ENCODE assay signal across 12 mouse cellular contexts in the genomic region with DNA sequence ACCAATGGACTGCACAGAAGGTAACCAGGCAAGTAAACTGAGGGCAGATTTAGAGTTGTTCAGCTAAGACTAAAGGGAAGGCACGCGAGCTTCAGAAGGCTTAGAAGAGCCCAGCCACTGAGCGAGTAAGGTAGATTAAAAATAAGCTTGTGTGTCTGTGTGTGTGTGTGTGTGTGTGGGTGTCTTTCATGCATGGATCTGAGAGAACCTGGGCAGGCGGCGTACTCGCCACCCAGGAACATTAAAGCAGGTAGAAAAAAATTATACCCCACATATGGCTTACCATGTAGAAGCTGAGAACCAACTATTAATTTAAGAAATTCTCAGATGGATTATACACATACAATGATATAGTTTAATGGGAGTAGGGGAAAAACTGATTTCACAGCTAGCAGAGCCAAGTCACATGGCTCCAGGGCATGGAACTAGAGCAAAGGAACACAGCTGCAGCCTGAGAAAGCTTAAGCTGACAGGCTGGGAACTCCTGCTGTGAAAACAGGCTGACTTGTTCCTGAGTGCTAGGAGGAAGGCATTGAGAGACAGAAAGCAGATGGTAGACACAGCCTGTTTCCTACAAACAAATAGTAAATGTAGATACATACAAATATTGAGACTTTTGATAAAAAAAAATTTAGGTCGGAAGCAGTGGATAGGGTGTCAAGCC. TPM values are rescaled to one million over a fixed set of nuclear protein-coding genes. Genes with fewer than 3 reads are reported as not detected.
DNase-seq lines count a peak whose midpoint lies in the region; ATAC-seq and TF ChIP-seq lines count a peak whose summit lies in the region.
"Had no signal": no experiment of that assay in that cellular context is flagged by ENCODE, and none has a peak within 500 bp of the region (broad histone marks: within the 10 kb centered on the region; RNA-seq: fewer than 3 reads in every experiment).

No protein-coding gene starts in this region.

- peak; percentile 74 for DNase-seq in left cerebral cortex, postnatal 4 days
- DNase-seq in left cerebral cortex, adult 11 months (ENCODE audit: low spot score) = no peak
- DNase-seq in embryo, embryonic 10.5 days (ENCODE audit: low spot score) = peak; percentile 52
- DNase-seq in retina, postnatal 1 day = peak; percentile 81
- DNase-seq in heart, postnatal 25 days (ENCODE audit: low spot score) = no peak
- DNase-seq in heart, embryonic 10.5 days (ENCODE audit: low spot score) = no peak
- DNase-seq in liver, postnatal 0 days = no peak
- DNase-seq: lung, adult 2 months had no signal

- H3K27me3 ChIP-seq in hindbrain, embryonic 13.5 days = no peaks in the 10 kb centered on the region
- H3K27me3 ChIP-seq in heart, embryonic 10.5 days (ENCODE audit: insufficient read depth, poor library complexity, severe bottlenecking) = no peaks in the 10 kb centered on the region
- no peaks in the 10 kb centered on the region for H3K27me3 ChIP-seq in liver, postnatal 0 days (ENCODE audit: insufficient read depth, low read length)

- intact Hi-C loops in left cerebral cortex, postnatal 4 days (cut with DNase I) = no loop called here
- intact Hi-C loops in heart, postnatal 25 days (cut with DNase I) = no loop called here

- no peak overlapping the region for H3K27ac ChIP-seq in hindbrain, embryonic 13.5 days
- H3K27ac ChIP-seq in heart, embryonic 10.5 days = no peak overlapping the region
- no peak overlapping the region for H3K27ac ChIP-seq in liver, postnatal 0 days (ENCODE audit: low read depth)

- H3K4me1 ChIP-seq in hindbrain, embryonic 13.5 days (replicated peaks) = no peaks in the 10 kb centered on the region; the same call in 1 of the 2 replicates
- no peaks in the 10 kb centered on the region for H3K4me1 ChIP-seq in heart, embryonic 10.5 days
- no peaks in the 10 kb centered on the region for H3K4me1 ChIP-seq in liver, postnatal 0 days (ENCODE audit: insufficient read depth)

- no peak for TF ChIP-seq CTCF in liver, postnatal 0 days (IDR thresholded peaks at IDR 0.05; ENCODE audit: low read depth)

- no peak overlapping the region for H3K9ac ChIP-seq in hindbrain, embryonic 13.5 days
- H3K9ac ChIP-seq in liver, postnatal 0 days (replicated peaks) = no peak overlapping the region

- no peak overlapping the region for H3K4me2 ChIP-seq in hindbrain, embryonic 13.5 days
- no peak overlapping the region for H3K4me2 ChIP-seq in liver, postnatal 0 days (ENCODE audit: low read depth, low read length)

- no peaks in the 10 kb centered on the region for H3K9me3 ChIP-seq in hindbrain, embryonic 13.5 days
- H3K9me3 ChIP-seq in heart, embryonic 10.5 days = no peaks in the 10 kb centered on the region
- no peaks in the 10 kb centered on the region for H3K9me3 ChIP-seq in liver, postnatal 0 days (ENCODE audit: low read length)

- no peak overlapping the region for H3K4me3 ChIP-seq in hindbrain, embryonic 13.5 days
- no peak overlapping the region for H3K4me3 ChIP-seq in heart, embryonic 10.5 days
- no peak overlapping the region for H3K4me3 ChIP-seq in liver, postnatal 0 days (ENCODE audit: low read depth, low read length)

- 87% methylated on average over 7 of the region's 7 CpGs for WGBS in hindbrain, embryonic 13.5 days
- WGBS in heart, embryonic 10.5 days = 92% methylated on average over 7 of the region's 7 CpGs
- WGBS in liver, postnatal 0 days (ENCODE audit: insufficient replicate concordance) = 88% methylated on average over 7 of the region's 7 CpGs

- peak; percentile 80; the same call in 1 of the 2 replicates for ATAC-seq in hindbrain, embryonic 13.5 days (ENCODE audit: low FRiP score)
- no peak for ATAC-seq in liver, postnatal 0 days

- TF ChIP-seq EP300 in liver, postnatal 0 days (IDR thresholded peaks at IDR 0.05; ENCODE audit: low read depth) = no peak

- H3K36me3 ChIP-seq in hindbrain, embryonic 13.5 days = no peaks in the 10 kb centered on the region
- H3K36me3 ChIP-seq in heart, embryonic 10.5 days = no peaks in the 10 kb centered on the region
- H3K36me3 ChIP-seq in liver, postnatal 0 days (replicated peaks; ENCODE audit: insufficient read depth, low read length) = no peaks in the 10 kb centered on the region

RNA-seq across cellular contexts. Expression of a gene that starts 8.5 kb away (rescaled TPM):
- not detected for total RNA-seq in left cerebral cortex, postnatal 4 days (2021)
- not detected in 2 replicates for polyA plus RNA-seq in hindbrain, embryonic 13.5 days (2015; fragmentation: Nextera tagmentation; extraction: Ambion mirVana)
- not detected for total RNA-seq in heart, postnatal 25 days (2021)
- not detected in 2 replicates for polyA plus RNA-seq in heart, embryonic 10.5 days (2016; fragmentation: Nextera tagmentation; extraction: Ambion mirVana)
- not detected in 2 replicates for polyA plus RNA-seq in liver, postnatal 0 days (2015; fragmentation: Nextera tagmentation; extraction: Ambion mirVana)
- total RNA-seq: hematopoietic stem cell, adult 5-6 weeks; layer of hippocampus, postnatal 10 days; neutrophil, adult 5-6 weeks had no signal
- polyA plus RNA-seq: lung, adult 2 months had no signal

RNA-seq across cellular contexts. Expression of a gene that starts 39.3 kb away (rescaled TPM):
- not detected for total RNA-seq in left cerebral cortex, postnatal 4 days (2021)
- polyA plus RNA-seq in hindbrain, embryonic 13.5 days (2015; fragmentation: Nextera tagmentation; extraction: Ambion mirVana) = not detected in 2 replicates
- not detected for total RNA-seq in heart, postnatal 25 days (2021)
- not detected in 2 replicates for polyA plus RNA-seq in heart, embryonic 10.5 days (2016; fragmentation: Nextera tagmentation; extraction: Ambion mirVana)
- polyA plus RNA-seq in liver, postnatal 0 days (2015; fragmentation: Nextera tagmentation; extraction: Ambion mirVana) = not detected in 2 replicates
- total RNA-seq: hematopoietic stem cell, adult 5-6 weeks; layer of hippocampus, postnatal 10 days; neutrophil, adult 5-6 weeks had no signal
- polyA plus RNA-seq: lung, adult 2 months had no signal

RNA-seq across cellular contexts. Expression of a gene that starts 53.7 kb away (rescaled TPM):
- total RNA-seq in left cerebral cortex, postnatal 4 days (2021) = not detected
- polyA plus RNA-seq in hindbrain, embryonic 13.5 days (2015; fragmentation: Nextera tagmentation; extraction: Ambion mirVana) = not detected in 2 replicates
- total RNA-seq in heart, postnatal 25 days (2021) = not detected
- 0.14 TPM in 1 of 2 replicates, not detected in the other for polyA plus RNA-seq in heart, embryonic 10.5 days (2016; fragmentation: Nextera tagmentation; extraction: Ambion mirVana)
- polyA plus RNA-seq in liver, postnatal 0 days (2015; fragmentation: Nextera tagmentation; extraction: Ambion mirVana) = not detected in 2 replicates
- total RNA-seq: hematopoietic stem cell, adult 5-6 weeks; layer of hippocampus, postnatal 10 days; neutrophil, adult 5-6 weeks had no signal
- polyA plus RNA-seq: lung, adult 2 months had no signal

Comparison
In these comparisons a context has a peak if more than half of its experiments do, and no peak if none do; other contexts are left out.
1. DNase-seq: peak in left cerebral cortex, postnatal 4 days (single experiment), embryo, embryonic 10.5 days (single experiment) and retina, postnatal 1 day (single experiment); none in left cerebral cortex, adult 11 months (single experiment), heart, postnatal 25 days (single experiment), heart, embryonic 10.5 days (single experiment) and liver, postnatal 0 days (single experiment).